Mouse (Mus musculus) stomach, embryonic 14.5 days (tissue): ENCODE measurements around the gene Casc1. TPM values are rescaled to one million over a fixed set of nuclear protein-coding genes. Genes with fewer than 3 reads are reported as not detected.

ENCODE experiments used
- ATAC-seq: fragments of 200-750 bp; cut with Nextera tagmentation; 2 replicates; pipeline ENCODE4 v1.8.0; 2017; ENCODE audit warnings: low read depth, moderate TSS enrichment; ENCODE audit not compliant: insufficient number of reproducible peaks, insufficient read depth, low FRiP score
- H3K27ac ChIP-seq: fragments of 300-500 bp; sonication (generic); 2 replicates; pipeline ENCODE4 v1.5.1; 2014; ENCODE audit warnings: mild to moderate bottlenecking, low read length, moderate library complexity, mixed read lengths
- H3K27me3 ChIP-seq: fragments of 300-500 bp; sonication (generic); 2 replicates; pipeline ENCODE4 v1.6.1; 2014; ENCODE audit warnings: low read length, control low read depth, mixed read lengths; ENCODE audit not compliant: control insufficient read depth, insufficient read depth
- H3K36me3 ChIP-seq: fragments of 300-500 bp; sonication (generic); 2 replicates; pipeline ENCODE4 v1.6.1; 2014; ENCODE audit warnings: mild to moderate bottlenecking, control low read depth, low read length, moderate library complexity, mixed read lengths; ENCODE audit not compliant: control insufficient read depth, insufficient read depth
- H3K4me1 ChIP-seq: fragments of 300-500 bp; sonication (generic); 2 replicates; pipeline ENCODE4 v1.6.1; 2014; ENCODE audit warnings: low read length, control low read depth, mixed read lengths; ENCODE audit not compliant: control insufficient read depth, insufficient read depth
- H3K4me2 ChIP-seq: fragments of 300-500 bp; sonication (generic); replicated peaks from 2 replicates; pipeline ENCODE4 v1.6.1; 2014; ENCODE audit warnings: low read depth, low read length, control low read depth
- H3K4me3 ChIP-seq: fragments of 300-500 bp; sonication (generic); 2 replicates; pipeline ENCODE4 v1.5.1; 2014; ENCODE audit warnings: low read depth, low read length, control low read depth
- H3K9ac ChIP-seq: fragments of 300-500 bp; sonication (generic); replicated peaks from 2 replicates; pipeline ENCODE4 v1.6.1; 2014; ENCODE audit warnings: low read depth, mild to moderate bottlenecking, control low read depth, low read length, moderate library complexity, mixed read lengths
- H3K9me3 ChIP-seq: fragments of 300-500 bp; sonication (generic); 2 replicates; pipeline ENCODE4 v1.6.1; 2016; ENCODE audit warnings: low read depth, low read length, control low read depth; ENCODE audit not compliant: control insufficient read depth
- WGBS: fragments of 180-500 bp; shearing (Covaris S2); extraction: QIAGEN DNeasy Blood & Tissue Kit; methylation state at CpG from one replicate; pipeline ENCODE4 v1.1.7; 2014; 5-methylcytosine and 5-hydroxymethylcytosine counted together
- polyA plus RNA-seq: library from polyadenylated mRNA; unstranded; fragments of >200 nt; fragmentation: Nextera tagmentation; extraction: Ambion mirVana; gene quantifications from 2 replicates; pipeline ENCODE4 v1.2.1, GENCODE M21; 2014

Casc1 gene
- polyA plus RNA-seq, 1 experiment from 2014 or later: 0.74 TPM

DNA sequence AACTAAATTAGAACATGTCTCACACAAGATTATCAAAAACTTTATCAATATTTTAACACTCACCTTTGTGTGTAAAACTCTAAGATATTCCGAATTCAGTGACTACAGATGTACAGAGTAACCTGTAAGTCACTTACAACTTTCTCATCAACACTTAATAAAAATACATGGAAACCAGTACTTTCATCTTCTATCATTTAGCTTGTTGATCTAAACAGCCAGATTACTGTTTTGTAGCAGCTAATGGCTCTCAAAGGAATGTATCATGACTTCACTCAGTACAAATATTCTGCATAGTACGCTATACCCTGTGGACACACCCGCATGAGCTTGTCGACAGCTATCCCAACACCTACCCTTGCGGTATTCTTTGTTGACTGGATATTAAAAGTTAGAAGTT, 36.0 kb upstream of the Casc1 start:
- no peaks in the 10 kb centered on the region for H3K27me3 ChIP-seq
- H3K4me3 ChIP-seq: no peak overlapping the region
- H3K4me2 ChIP-seq: no peak overlapping the region
- H3K9me3 ChIP-seq: no peaks in the 10 kb centered on the region
- H3K4me1 ChIP-seq: peaks cover 11% of the 10 kb centered on the region
- WGBS: 85% methylated on average over 5 of the region's 5 CpGs
- H3K27ac ChIP-seq: no peak overlapping the region
- no peak overlapping the region for H3K9ac ChIP-seq
- ATAC-seq: no peak
- H3K36me3 ChIP-seq: peaks cover 7% of the 10 kb centered on the region; the same call in 1 of the 2 replicates

DNA sequence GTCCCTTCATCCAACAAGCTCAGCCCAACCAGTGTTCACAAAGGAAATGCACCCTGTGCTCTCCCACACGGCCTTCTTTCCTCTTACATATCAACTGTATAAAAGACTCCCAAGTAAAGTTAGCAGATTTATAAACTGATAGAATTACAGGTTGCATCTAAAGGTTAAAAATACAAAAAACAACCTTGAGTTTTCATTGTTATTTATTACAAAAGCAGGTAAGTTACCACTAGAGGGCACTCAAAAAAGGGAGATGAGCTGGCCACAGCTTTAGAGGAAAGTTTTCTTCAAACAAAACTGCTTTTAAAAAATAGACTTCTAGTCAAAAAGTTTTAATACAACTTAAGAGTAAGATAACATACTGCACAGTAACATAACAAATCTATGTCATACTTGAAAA, 31.7 kb upstream of the Casc1 start:
- no peaks in the 10 kb centered on the region for H3K4me1 ChIP-seq
- H3K4me2 ChIP-seq: no peak overlapping the region
- H3K9ac ChIP-seq: no peak overlapping the region
- no peak overlapping the region for H3K4me3 ChIP-seq
- H3K36me3 ChIP-seq: peaks cover 15% of the 10 kb centered on the region; the same call in 1 of the 2 replicates
- no peak overlapping the region for H3K27ac ChIP-seq
- H3K9me3 ChIP-seq: no peaks in the 10 kb centered on the region
- no peak for ATAC-seq
- WGBS: 38% methylated on average over 1 of the region's 1 CpGs
- no peaks in the 10 kb centered on the region for H3K27me3 ChIP-seq

DNA sequence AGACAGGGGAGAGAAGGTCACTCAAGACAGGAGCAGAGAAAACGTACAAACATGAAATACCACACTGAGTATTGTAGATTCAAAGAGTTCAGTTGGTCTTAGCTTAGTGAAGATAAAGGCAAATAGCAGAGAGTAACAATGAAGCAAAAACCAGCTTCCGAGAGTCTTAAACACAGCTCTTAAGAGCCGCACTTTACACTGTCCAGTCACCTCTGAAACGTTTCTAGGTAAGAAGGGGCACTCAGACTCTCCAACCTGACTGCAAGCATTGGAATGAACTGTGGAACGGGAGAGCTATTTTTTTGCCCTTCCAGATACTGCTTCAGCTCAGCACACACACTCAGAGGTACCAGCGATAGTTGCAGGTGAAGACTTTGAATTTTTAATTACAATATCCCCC, 29.5 kb upstream of the Casc1 start:
- H3K9ac ChIP-seq: no peak overlapping the region
- no peak for ATAC-seq
- H3K4me3 ChIP-seq: no peak overlapping the region
- WGBS: 88% methylated on average over 6 of the region's 6 CpGs
- no peaks in the 10 kb centered on the region for H3K4me1 ChIP-seq
- peaks cover 15% of the 10 kb centered on the region; the same call in 1 of the 2 replicates for H3K36me3 ChIP-seq
- H3K9me3 ChIP-seq: no peaks in the 10 kb centered on the region
- no peak overlapping the region for H3K4me2 ChIP-seq
- no peak overlapping the region for H3K27ac ChIP-seq
- no peaks in the 10 kb centered on the region for H3K27me3 ChIP-seq

DNA sequence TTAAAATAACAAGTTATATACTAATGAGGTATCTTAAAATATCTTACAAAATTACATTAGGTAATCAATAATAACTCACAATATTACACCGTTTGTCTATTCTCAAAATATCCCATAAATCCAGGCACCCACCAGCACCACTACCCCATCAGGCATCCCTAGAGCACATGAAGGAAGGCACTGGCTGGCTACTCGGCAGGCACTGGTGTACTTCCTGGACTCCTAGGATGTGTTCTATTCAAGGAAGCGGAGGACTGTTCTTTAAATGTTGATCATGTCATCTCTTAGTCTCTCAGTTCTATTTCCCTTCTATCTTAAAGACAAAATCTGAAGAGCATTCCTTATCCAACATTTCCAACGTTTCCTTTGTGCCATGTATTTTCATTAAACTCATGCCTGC, 26.3 kb upstream of the Casc1 start:
- H3K36me3 ChIP-seq: peaks cover 11% of the 10 kb centered on the region; the same call in 1 of the 2 replicates
- no peaks in the 10 kb centered on the region for H3K4me1 ChIP-seq
- no peak for ATAC-seq
- H3K9ac ChIP-seq: no peak overlapping the region
- no peak overlapping the region for H3K4me2 ChIP-seq
- no peak overlapping the region for H3K27ac ChIP-seq
- WGBS: 76% methylated on average over 4 of the region's 4 CpGs
- no peaks in the 10 kb centered on the region for H3K27me3 ChIP-seq
- H3K9me3 ChIP-seq: no peaks in the 10 kb centered on the region
- no peak overlapping the region for H3K4me3 ChIP-seq

DNA sequence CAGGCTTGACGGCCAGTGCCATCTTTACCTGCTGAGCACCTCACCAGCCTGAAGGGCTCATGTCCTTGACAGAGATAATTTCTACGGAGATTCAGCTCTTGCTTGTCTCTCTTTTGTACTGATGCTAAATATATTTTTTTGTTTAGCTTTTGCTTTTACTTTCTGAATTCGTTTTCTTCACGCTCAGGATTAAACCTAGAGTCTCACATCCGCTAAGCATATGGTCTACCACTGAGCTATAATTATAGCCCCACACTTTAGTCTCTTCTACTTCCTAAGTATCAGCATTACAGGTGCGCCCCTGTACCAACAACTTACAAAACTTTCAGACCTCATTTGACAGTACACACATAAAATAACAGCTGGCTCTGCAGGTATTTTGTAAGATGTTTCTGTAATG, 24.6 kb upstream of the Casc1 start:
- no peak overlapping the region for H3K4me2 ChIP-seq
- no peak overlapping the region for H3K27ac ChIP-seq
- H3K9ac ChIP-seq: no peak overlapping the region
- peaks cover 20% of the 10 kb centered on the region for H3K36me3 ChIP-seq
- no peaks in the 10 kb centered on the region for H3K9me3 ChIP-seq
- no peaks in the 10 kb centered on the region for H3K27me3 ChIP-seq
- WGBS: 93% methylated on average over 6 of the region's 6 CpGs
- H3K4me1 ChIP-seq: no peaks in the 10 kb centered on the region
- H3K4me3 ChIP-seq: no peak overlapping the region
- ATAC-seq: no peak

DNA sequence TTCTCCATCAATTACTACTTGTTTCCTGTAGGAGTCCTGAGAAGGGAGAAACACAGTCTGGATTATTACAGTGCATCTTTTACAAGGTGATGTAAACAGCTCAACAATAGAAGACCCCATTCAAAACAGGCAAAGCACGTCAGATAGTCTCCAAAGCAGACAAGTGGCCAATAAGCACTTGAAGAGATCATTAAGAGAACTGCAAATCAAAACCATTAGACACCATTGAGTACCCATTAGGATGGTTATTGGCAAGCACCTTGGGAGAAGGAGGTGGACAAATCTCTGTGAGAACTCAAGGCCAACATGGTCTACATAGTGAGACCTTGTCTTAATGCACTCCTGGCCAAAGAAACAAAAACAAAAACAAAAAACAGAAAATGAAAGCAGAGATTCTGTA, 23.6 kb upstream of the Casc1 start:
- H3K27ac ChIP-seq: no peak overlapping the region
- ATAC-seq: no peak
- H3K9me3 ChIP-seq: no peaks in the 10 kb centered on the region
- H3K9ac ChIP-seq: no peak overlapping the region
- peaks cover 18% of the 10 kb centered on the region for H3K36me3 ChIP-seq
- H3K4me3 ChIP-seq: no peak overlapping the region
- 80% methylated on average over 1 of the region's 1 CpGs for WGBS
- H3K4me2 ChIP-seq: no peak overlapping the region
- H3K27me3 ChIP-seq: no peaks in the 10 kb centered on the region
- H3K4me1 ChIP-seq: no peaks in the 10 kb centered on the region

DNA sequence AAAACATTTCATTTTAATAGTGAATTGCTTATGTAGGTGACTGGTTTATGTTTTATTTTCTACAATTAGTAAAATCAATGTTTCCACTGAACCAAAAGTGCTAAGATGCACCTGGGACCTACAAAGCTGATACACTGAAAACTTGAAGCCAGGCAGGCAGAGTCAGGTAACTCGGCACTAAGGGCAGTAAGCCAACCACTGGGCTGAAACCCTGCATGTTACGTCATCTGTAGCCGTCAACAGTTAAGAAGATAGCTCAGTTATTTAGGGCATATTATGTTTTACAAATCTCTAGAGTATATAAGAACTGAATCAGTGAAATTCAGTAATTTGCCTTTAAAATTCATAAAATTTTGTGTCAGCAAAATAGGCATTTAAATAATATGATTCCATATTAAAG, 15.5 kb upstream of the Casc1 start:
- Histone ChIP-seq H3K4me1 (no peaks in the 10 kb centered on the region), H3K27ac (no peak overlapping the region), H3K4me3 (no peak overlapping the region), H3K9me3 (no peaks in the 10 kb centered on the region), H3K9ac (no peak overlapping the region), H3K27me3 (no peaks in the 10 kb centered on the region), H3K4me2 (no peak overlapping the region), H3K36me3 (peaks cover 12% of the 10 kb centered on the region)
- ATAC-seq: no peak
- WGBS: 94% methylated on average over 3 of the region's 3 CpGs

DNA sequence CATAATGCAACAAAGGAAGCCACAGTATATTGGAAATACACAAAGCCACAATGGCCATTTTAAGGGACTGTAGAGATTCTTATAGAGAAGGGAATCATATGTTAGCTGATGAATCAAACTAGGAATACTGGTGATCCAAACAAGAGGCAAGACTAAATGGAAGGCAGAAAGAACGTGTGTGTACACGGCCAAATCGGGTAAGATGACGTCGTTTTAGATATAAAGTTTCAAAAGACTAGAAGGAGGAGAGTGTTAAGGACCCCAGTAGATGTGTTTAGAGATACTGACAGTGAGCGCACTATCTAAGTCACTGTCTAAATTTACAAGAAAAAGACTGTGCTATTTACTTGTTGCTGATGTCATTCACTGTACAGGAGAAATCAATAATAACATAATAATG, 13.4 kb upstream of the Casc1 start:
- Histone ChIP-seq H3K9me3 (no peaks in the 10 kb centered on the region), H3K27ac (no peak overlapping the region), H3K4me1 (no peaks in the 10 kb centered on the region), H3K4me3 (no peak overlapping the region), H3K27me3 (no peaks in the 10 kb centered on the region), H3K4me2 (no peak overlapping the region), H3K9ac (no peak overlapping the region), H3K36me3 (peaks cover 11% of the 10 kb centered on the region; the same call in 1 of the 2 replicates)
- no peak for ATAC-seq
- 89% methylated on average over 6 of the region's 6 CpGs for WGBS

DNA sequence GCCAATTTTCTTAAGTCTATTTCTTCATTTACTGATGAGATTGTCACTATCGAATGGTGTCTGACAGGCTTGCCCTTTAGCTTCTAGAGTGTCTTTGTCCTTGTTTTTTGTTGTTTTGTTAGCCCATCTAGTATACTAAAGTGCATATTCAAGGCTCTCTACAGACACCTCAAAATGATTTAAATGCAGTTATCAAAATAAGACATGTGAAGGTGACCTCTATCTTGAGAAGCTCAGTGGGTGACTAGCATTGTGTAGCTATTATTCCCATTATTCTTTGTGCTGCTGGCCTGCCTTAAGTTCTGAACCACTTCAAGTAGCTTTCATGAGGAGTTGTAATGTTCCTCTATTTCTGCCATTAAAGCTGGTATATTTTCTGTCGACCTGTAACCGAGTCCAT, 5.0 kb upstream of the Casc1 start:
- H3K27ac ChIP-seq: no peak overlapping the region
- H3K9me3 ChIP-seq: no peaks in the 10 kb centered on the region
- H3K9ac ChIP-seq: no peak overlapping the region
- 87% methylated on average over 3 of the region's 3 CpGs for WGBS
- H3K4me2 ChIP-seq: no peak overlapping the region
- H3K4me1 ChIP-seq: 0 out of 2 replicates have a peak, but pooled peaks cover 6% of the 10 kb centered on the region
- H3K4me3 ChIP-seq: no peak overlapping the region
- H3K27me3 ChIP-seq: no peaks in the 10 kb centered on the region
- peaks cover 20% of the 10 kb centered on the region for H3K36me3 ChIP-seq
- ATAC-seq: no peak
